21 mouse cellular contexts compared by ENCODE assay signal in genomic region chr5:119109501-119109900, GRCm38 (mm10).
DNase-seq lines count a peak whose midpoint lies in the region; ATAC-seq lines count a peak whose summit lies in the region.
"Had no signal": no experiment of that assay in that cellular context is flagged by ENCODE, and none has a peak within 500 bp of the region (broad histone marks: within the 10 kb centered on the region; RNA-seq: fewer than 3 reads in every experiment).

No protein-coding gene starts in this region.

- H3K4me3 ChIP-seq in forebrain, embryonic 16.5 days (replicated peaks; ENCODE audit: low read length): no peak overlapping the region
- H3K4me3 ChIP-seq: embryonic facial prominence, embryonic 13.5 days; embryonic facial prominence, embryonic 15.5 days; erythroblast, embryonic 14.5 days; forebrain, embryonic 13.5 days; forebrain, embryonic 15.5 days had no signal

- H3K9me3 ChIP-seq in forebrain, embryonic 16.5 days (ENCODE audit: control insufficient read depth, low read length): no peaks in the 10 kb centered on the region
- H3K9me3 ChIP-seq: embryonic facial prominence, embryonic 13.5 days; embryonic facial prominence, embryonic 15.5 days; forebrain, embryonic 13.5 days; forebrain, embryonic 15.5 days had no signal

- H3K36me3 ChIP-seq in forebrain, embryonic 16.5 days (ENCODE audit: control insufficient read depth, insufficient read depth): no peaks in the 10 kb centered on the region
- H3K36me3 ChIP-seq: embryonic facial prominence, embryonic 13.5 days; embryonic facial prominence, embryonic 15.5 days; forebrain, embryonic 15.5 days had no signal

- no peaks in the 10 kb centered on the region for H3K27me3 ChIP-seq in forebrain, embryonic 16.5 days (replicated peaks; ENCODE audit: control insufficient read depth, insufficient read depth, low read length)
- H3K27me3 ChIP-seq: embryonic facial prominence, embryonic 13.5 days; embryonic facial prominence, embryonic 15.5 days; forebrain, embryonic 13.5 days; forebrain, embryonic 15.5 days; Patski had no signal

- DNase-seq in 3T3-L1 (ENCODE audit: low read depth, low spot score): peak; percentile 73
- peak; percentile 49 for DNase-seq in fibroblast of lung, adult 2 months (ENCODE audit: low read depth)
- DNase-seq in gastrocnemius, postnatal 4 days (ENCODE audit: low spot score in 2 of 2): no peak
- no peak for DNase-seq in frontal cortex, postnatal 36 days (ENCODE audit: low spot score in 2 of 2)
- DNase-seq: adrenal gland, adult 8-10 months; adrenal gland, postnatal 14 days; adrenal gland, postnatal 36 days; cerebellum, adult 11 months; cerebellum, adult 18-20 months; cerebellum, adult 8-10 months; cerebellum, adult 9-11 months; cerebellum, postnatal 14 days; cerebellum, postnatal 36 days had no signal

- H3K4me1 ChIP-seq in forebrain, embryonic 16.5 days (replicated peaks; ENCODE audit: control insufficient read depth, insufficient read depth, low read length): no peaks in the 10 kb centered on the region
- H3K4me1 ChIP-seq: embryonic facial prominence, embryonic 15.5 days; forebrain, embryonic 13.5 days; forebrain, embryonic 15.5 days had no signal

- no peak overlapping the region for H3K4me2 ChIP-seq in forebrain, embryonic 16.5 days (ENCODE audit: low read length)
- H3K4me2 ChIP-seq: embryonic facial prominence, embryonic 13.5 days; embryonic facial prominence, embryonic 15.5 days; forebrain, embryonic 13.5 days; forebrain, embryonic 15.5 days had no signal

- 94% methylated on average over 1 of the region's 1 CpGs for WGBS in forebrain, embryonic 16.5 days

- no peak overlapping the region for H3K27ac ChIP-seq in forebrain, embryonic 16.5 days (ENCODE audit: low read length)
- H3K27ac ChIP-seq: embryonic facial prominence, embryonic 13.5 days; embryonic facial prominence, embryonic 15.5 days; forebrain, embryonic 13.5 days; forebrain, embryonic 15.5 days had no signal

- no peak overlapping the region for H3K9ac ChIP-seq in forebrain, embryonic 16.5 days (replicated peaks; ENCODE audit: low read depth, low read length)
- H3K9ac ChIP-seq: embryonic facial prominence, embryonic 13.5 days; embryonic facial prominence, embryonic 15.5 days; forebrain, embryonic 13.5 days; forebrain, embryonic 15.5 days had no signal

- ATAC-seq in forebrain, embryonic 16.5 days: no peak
- ATAC-seq: activated CD4-positive, CD25-positive, alpha-beta regulatory T cell, adult 4 months; forebrain, embryonic 13.5 days; forebrain, embryonic 15.5 days; Patski had no signal

Comparison
In these comparisons a context has a peak if more than half of its experiments do, and no peak if none do; other contexts are left out.
1. DNase-seq: peak in 3T3-L1 (single experiment) and fibroblast of lung, adult 2 months (single experiment); none in gastrocnemius, postnatal 4 days (0 of 2) and frontal cortex, postnatal 36 days (0 of 2).